Mouse (Mus musculus): ENCODE results near the gene Npas3. TPM values are rescaled to one million over a fixed set of nuclear protein-coding genes. Genes with fewer than 3 reads are reported as not detected.
A peak's percentile ranks its signal among the peaks of the same experiment; 100 is the strongest.
"Not testable (repeated sequence)": the region's sequence is repeated elsewhere in the genome, so short reads cannot be mapped to it uniquely, and the experiment has no call there.

Gene Npas3
- polyA plus RNA-seq, 1 experiment from 2014 or later, result 12.2 TPM

- Histone ChIP-seq H3K36me3 (no peaks in the 10 kb centered on the region), H3K27me3 (ENCODE audit: insufficient read depth, poor library complexity, severe bottlenecking) (peaks cover 19% of the 10 kb centered on the region), H3K9me3 (no peaks in the 10 kb centered on the region), H3K4me1 (replicated peaks) (peaks cover 51% of the 10 kb centered on the region), H3K4me3 (peak overlapping the region; percentile 83), H3K27ac (peak overlapping the region; percentile 100)
- DNase-seq (ENCODE audit: low spot score), result peak; percentile 81
- under 1% methylated on average over 32 of the region's 32 CpGs for WGBS
These were observed 5.1 kb downstream of the Npas3 start for GRCm38 (mm10) chr12:53253461-53254159.

GRCm38 (mm10) chr12:53254160-53254480, 5.6 kb downstream of the Npas3 start:
- no peaks in the 10 kb centered on the region for H3K36me3 ChIP-seq
- peaks cover 47% of the 10 kb centered on the region for H3K4me1 ChIP-seq (replicated peaks)
- peak overlapping the region; percentile 83 for H3K4me3 ChIP-seq
- 2% methylated on average over 6 of the region's 6 CpGs for WGBS
- DNase-seq (ENCODE audit: low spot score), result no peak
- no peaks in the 10 kb centered on the region for H3K9me3 ChIP-seq
- peaks cover 19% of the 10 kb centered on the region for H3K27me3 ChIP-seq (ENCODE audit: insufficient read depth, poor library complexity, severe bottlenecking)
- H3K27ac ChIP-seq, result peak overlapping the region; percentile 100

GRCm38 (mm10) chr12:53274502-53274901, 26.0 kb downstream of the Npas3 start:
- not testable (repeated sequence) for H3K4me3 ChIP-seq; H3K9me3 ChIP-seq; H3K36me3 ChIP-seq; H3K27me3 ChIP-seq (ENCODE audit: insufficient read depth, poor library complexity, severe bottlenecking); DNase-seq (ENCODE audit: low spot score); H3K27ac ChIP-seq; H3K4me1 ChIP-seq (replicated peaks)

GRCm38 (mm10) chr12:53277393-53277792, 28.9 kb downstream of the Npas3 start:
- DNase-seq (ENCODE audit: low spot score), result no peak
- 85% methylated on average over 6 of the region's 6 CpGs for WGBS
- Histone ChIP-seq H3K4me1 (replicated peaks) (0 out of 2 replicates have a peak, but pooled peaks cover 4% of the 10 kb centered on the region), H3K36me3 (peaks cover 9% of the 10 kb centered on the region; the same call in 1 of the 2 replicates), H3K9me3 (no peaks in the 10 kb centered on the region), H3K27ac (no peak overlapping the region), H3K27me3 (ENCODE audit: insufficient read depth, poor library complexity, severe bottlenecking) (no peaks in the 10 kb centered on the region), H3K4me3 (no peak overlapping the region)

GRCm38 (mm10) chr12:53290341-53290740, 41.9 kb downstream of the Npas3 start:
- no peak for DNase-seq (ENCODE audit: low spot score)
- H3K4me1 ChIP-seq (replicated peaks), result peaks cover 40% of the 10 kb centered on the region
- 76% methylated on average over 4 of the region's 4 CpGs for WGBS
- H3K27me3 ChIP-seq (ENCODE audit: insufficient read depth, poor library complexity, severe bottlenecking), result no peaks in the 10 kb centered on the region
- H3K27ac ChIP-seq, result no peak overlapping the region
- no peak overlapping the region for H3K4me3 ChIP-seq
- no peaks in the 10 kb centered on the region; the same call in 1 of the 2 replicates for H3K9me3 ChIP-seq
- peaks cover 9% of the 10 kb centered on the region; the same call in 1 of the 2 replicates for H3K36me3 ChIP-seq

GRCm38 (mm10) chr12:53290846-53291245, 42.4 kb downstream of the Npas3 start:
- peak overlapping the region; percentile 59 for H3K27ac ChIP-seq
- peaks cover 45% of the 10 kb centered on the region for H3K4me1 ChIP-seq (replicated peaks)
- DNase-seq (ENCODE audit: low spot score), result no peak
- H3K36me3 ChIP-seq, result peaks cover 9% of the 10 kb centered on the region; the same call in 1 of the 2 replicates
- 84% methylated on average over 10 of the region's 10 CpGs for WGBS
- H3K27me3 ChIP-seq (ENCODE audit: insufficient read depth, poor library complexity, severe bottlenecking), result no peaks in the 10 kb centered on the region
- no peak overlapping the region for H3K4me3 ChIP-seq
- no peaks in the 10 kb centered on the region; the same call in 1 of the 2 replicates for H3K9me3 ChIP-seq

- WGBS, result 58% methylated on average over 8 of the region's 8 CpGs
- peak overlapping the region; percentile 29; the same call in 1 of the 2 replicates for H3K4me3 ChIP-seq
These were observed 43.5 kb downstream of the Npas3 start for GRCm38 (mm10) chr12:53292010-53292409.

GRCm38 (mm10) chr12:53292508-53293300, 44.2 kb downstream of the Npas3 start:
- Histone ChIP-seq H3K9me3 (no peaks in the 10 kb centered on the region; the same call in 1 of the 2 replicates), H3K4me1 (replicated peaks) (peaks cover 48% of the 10 kb centered on the region), H3K27ac (peak overlapping the region; percentile 83), H3K27me3 (ENCODE audit: insufficient read depth, poor library complexity, severe bottlenecking) (no peaks in the 10 kb centered on the region), H3K4me3 (peak overlapping the region; percentile 29), H3K36me3 (peaks cover 6% of the 10 kb centered on the region; the same call in 1 of the 2 replicates)
- peak; percentile 69 for DNase-seq (ENCODE audit: low spot score)
- WGBS, result 27% methylated on average over 17 of the region's 17 CpGs

More at GRCm38 (mm10) chr12:53292010-53292409, 43.5 kb downstream of the Npas3 start:
- peak; percentile 28 for DNase-seq (ENCODE audit: low spot score)
- no peaks in the 10 kb centered on the region for H3K27me3 ChIP-seq (ENCODE audit: insufficient read depth, poor library complexity, severe bottlenecking)
- H3K36me3 ChIP-seq, result peaks cover 9% of the 10 kb centered on the region; the same call in 1 of the 2 replicates
- H3K9me3 ChIP-seq, result no peaks in the 10 kb centered on the region; the same call in 1 of the 2 replicates
- peak overlapping the region; percentile 83 for H3K27ac ChIP-seq
- H3K4me1 ChIP-seq (replicated peaks), result peaks cover 48% of the 10 kb centered on the region

- no peak overlapping the region for H3K4me3 ChIP-seq
- 0 out of 2 replicates have a peak, but pooled peaks cover 5% of the 10 kb centered on the region for H3K36me3 ChIP-seq
- no peaks in the 10 kb centered on the region for H3K9me3 ChIP-seq
- no peaks in the 10 kb centered on the region for H3K27me3 ChIP-seq (ENCODE audit: insufficient read depth, poor library complexity, severe bottlenecking)
- peak overlapping the region; percentile 62 for H3K27ac ChIP-seq
- WGBS, result 96% methylated on average over 7 of the region's 7 CpGs
- H3K4me1 ChIP-seq (replicated peaks), result peaks cover 51% of the 10 kb centered on the region
- DNase-seq (ENCODE audit: low spot score), result no peak
These were observed 45.5 kb downstream of the Npas3 start for GRCm38 (mm10) chr12:53294011-53294410.

GRCm38 (mm10) chr12:53295747-53296146, 47.3 kb downstream of the Npas3 start:
- no peak overlapping the region for H3K4me3 ChIP-seq
- no peaks in the 10 kb centered on the region for H3K9me3 ChIP-seq
- no peaks in the 10 kb centered on the region for H3K27me3 ChIP-seq (ENCODE audit: insufficient read depth, poor library complexity, severe bottlenecking)
- DNase-seq (ENCODE audit: low spot score), result peak; percentile 12
- H3K36me3 ChIP-seq, result peaks cover 5% of the 10 kb centered on the region
- peaks cover 42% of the 10 kb centered on the region for H3K4me1 ChIP-seq (replicated peaks)
- WGBS, result 67% methylated on average over 7 of the region's 7 CpGs
- H3K27ac ChIP-seq, result peak overlapping the region; percentile 50

- H3K27me3 ChIP-seq (ENCODE audit: insufficient read depth, poor library complexity, severe bottlenecking), result no peaks in the 10 kb centered on the region
- H3K9me3 ChIP-seq, result no peaks in the 10 kb centered on the region
- peaks cover 5% of the 10 kb centered on the region for H3K36me3 ChIP-seq
- no peak for DNase-seq (ENCODE audit: low spot score)
- WGBS, result 88% methylated on average over 16 of the region's 16 CpGs
- H3K27ac ChIP-seq, result no peak overlapping the region
- peaks cover 20% of the 10 kb centered on the region for H3K4me1 ChIP-seq (replicated peaks)
- H3K4me3 ChIP-seq, result no peak overlapping the region
These were observed 49.7 kb downstream of the Npas3 start for GRCm38 (mm10) chr12:53297946-53298840.

- WGBS, result 52% methylated on average over 2 of the region's 2 CpGs
- Histone ChIP-seq H3K9me3 (no peaks in the 10 kb centered on the region), H3K36me3 (no peaks in the 10 kb centered on the region; the same call in none of the 2 replicates), H3K4me3 (no peak overlapping the region), H3K27ac (no peak overlapping the region), H3K27me3 (ENCODE audit: insufficient read depth, poor library complexity, severe bottlenecking) (no peaks in the 10 kb centered on the region), H3K4me1 (replicated peaks) (peaks cover 7% of the 10 kb centered on the region)
- peak; percentile 37 for DNase-seq (ENCODE audit: low spot score)
These were observed 52.5 kb downstream of the Npas3 start for GRCm38 (mm10) chr12:53300964-53301363.
